Mouse (Mus musculus) spleen, postnatal 14 days (tissue): ENCODE data around the gene Gm10100.
"Not testable (repeated sequence)": the region's sequence is repeated elsewhere in the genome, so short reads cannot be mapped to it uniquely, and the experiment has no call there.

Experiments
- DNase-seq, 2 experiments: peaks; one replicate each; pipeline ENCODE4 v3.0.0; 2021 to 2022; ENCODE audit warnings: low spot score in 2 of 2

Gm10100 gene

DNA sequence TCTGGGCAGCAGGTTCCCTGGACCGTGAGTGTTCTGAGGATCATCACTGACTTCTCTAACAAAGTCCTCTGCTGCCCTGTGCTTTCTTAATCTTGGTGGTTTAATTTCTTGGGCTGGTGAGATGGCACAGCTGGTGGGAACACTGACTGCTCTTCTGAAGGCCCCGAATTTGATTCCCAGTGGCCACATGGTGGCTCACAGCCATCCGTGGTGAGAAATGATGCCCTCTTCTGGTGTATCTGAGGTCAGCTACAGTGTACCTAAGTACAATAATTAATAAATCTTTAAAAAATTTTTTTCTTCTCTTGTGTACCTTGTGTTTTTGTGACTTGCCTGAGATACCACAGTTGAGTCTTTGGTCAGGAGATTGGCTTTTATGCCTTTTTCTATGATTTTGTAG is 26.0 kb downstream of the Gm10100 start:
- not testable (repeated sequence) for DNase-seq

DNA sequence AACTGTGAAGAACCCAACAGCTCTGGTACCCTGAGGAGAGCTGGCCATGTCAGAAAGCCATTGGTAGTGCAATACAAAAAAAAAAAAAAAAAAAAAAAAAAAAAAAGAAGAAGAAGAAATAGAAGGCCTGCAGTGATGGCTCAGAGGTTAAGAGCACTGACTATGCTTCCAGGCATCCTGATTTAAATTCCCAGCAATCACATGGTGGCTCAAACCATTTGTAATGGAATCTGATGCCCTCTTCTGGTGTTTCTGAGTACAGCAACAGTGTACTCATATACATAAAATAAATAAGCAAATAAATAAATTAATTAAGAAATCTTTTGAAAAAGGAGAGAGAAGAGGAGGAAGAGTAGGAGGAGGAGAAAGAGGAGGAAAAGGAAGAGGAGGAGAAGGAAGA is 27.2 kb downstream of the Gm10100 start:
- no peak for DNase-seq

DNA sequence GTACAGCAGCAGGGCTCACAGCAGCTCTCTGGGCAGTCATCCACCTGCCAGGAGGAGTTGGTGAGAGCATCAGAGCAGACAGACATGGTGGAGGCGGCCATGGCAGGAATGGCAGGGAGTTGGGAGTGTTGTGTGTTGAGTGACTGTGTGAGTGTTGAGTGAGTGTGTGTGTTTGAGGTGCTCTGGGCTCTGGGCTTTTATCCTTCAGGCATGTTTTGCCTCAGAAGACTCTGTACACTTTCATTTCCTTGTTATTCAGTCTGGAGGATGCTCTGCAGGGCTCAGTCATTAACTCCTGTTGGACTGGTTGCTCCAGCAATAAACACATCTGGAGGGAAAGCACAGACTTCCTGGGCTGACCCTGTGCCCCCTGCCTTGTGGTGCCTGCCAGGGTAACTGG is 33.3 kb downstream of the Gm10100 start, which contains the start of gene Gm3233:
Gm3233 (minus strand) TSS at position 101 of the 400 bp plus-strand sequence.
- not testable (repeated sequence) for DNase-seq

DNA sequence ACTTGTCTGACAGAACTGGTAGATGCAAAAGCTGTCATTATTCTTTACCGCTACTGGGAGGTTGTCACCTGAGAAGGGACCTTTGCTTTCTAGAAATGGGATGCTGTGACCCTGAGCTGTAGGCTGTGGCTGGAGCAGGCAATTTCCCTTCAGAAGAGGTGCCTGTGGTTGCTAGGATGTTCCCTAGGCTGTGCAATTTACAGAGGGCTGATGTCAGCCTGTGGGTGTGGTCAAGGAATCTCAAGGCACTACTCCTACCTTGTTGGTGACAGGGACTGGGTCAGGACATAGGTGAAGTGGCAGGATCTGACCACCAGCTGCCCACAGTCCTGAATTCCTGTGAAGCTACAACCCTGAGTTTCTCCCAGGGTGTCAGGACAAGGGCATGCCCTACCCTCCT is 43.4 kb downstream of the Gm10100 start:
- DNase-seq: no peak

DNA sequence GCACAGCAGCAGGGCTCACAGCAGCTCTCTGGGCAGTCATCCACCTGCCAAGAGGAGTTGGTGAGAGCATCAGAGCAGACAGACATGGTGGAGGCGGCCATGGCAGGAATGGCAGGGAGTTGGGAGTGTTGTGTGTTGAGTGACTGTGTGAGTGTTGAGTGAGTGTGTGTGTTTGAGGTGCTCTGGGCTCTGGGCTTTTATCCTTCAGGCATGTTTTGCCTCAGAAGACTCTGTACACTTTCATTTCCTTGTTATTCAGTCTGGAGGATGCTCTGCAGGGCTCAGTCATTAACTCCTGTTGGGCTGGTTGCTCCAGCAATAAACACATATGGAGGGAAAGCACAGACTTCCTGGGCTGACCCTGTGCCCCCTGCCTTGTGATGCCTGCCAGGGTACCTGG is 44.9 kb downstream of the Gm10100 start, which contains the start of gene Gm3238:
Gm3238 (minus strand) TSS at position 101 of the 400 bp plus-strand sequence.
- DNase-seq: not testable (repeated sequence)

DNA sequence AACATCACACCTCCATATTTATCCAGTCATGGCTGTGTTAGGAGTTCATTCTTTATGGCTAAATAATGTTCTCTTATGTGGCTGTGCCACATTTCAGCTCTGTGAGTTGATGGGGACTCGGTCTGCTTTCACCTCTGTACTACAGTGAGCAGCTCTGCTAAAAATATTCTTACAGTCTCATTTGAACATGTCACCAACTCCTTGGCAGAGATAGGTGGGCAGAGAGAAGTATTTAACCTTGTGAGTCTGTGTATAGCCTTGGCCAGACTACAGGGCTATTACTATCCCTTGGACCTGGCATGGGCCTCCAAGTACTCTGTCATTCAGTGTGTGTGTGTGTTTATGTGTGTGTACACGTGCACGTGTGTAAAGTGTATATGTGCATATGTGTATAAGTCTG is 45.9 kb downstream of the Gm10100 start:
- not testable (repeated sequence) for DNase-seq
